Mouse (Mus musculus) liver, adult (tissue): ENCODE results near the gene Cd300lf.

Source experiments
- GATA4 ChIP-seq: IDR thresholded peaks from 2 replicates; pipeline ENCODE4 v1.6.1; 2014; ENCODE audit warnings: mild to moderate bottlenecking, low read length; ENCODE audit not compliant: insufficient replicate concordance

Cd300lf gene

DNA sequence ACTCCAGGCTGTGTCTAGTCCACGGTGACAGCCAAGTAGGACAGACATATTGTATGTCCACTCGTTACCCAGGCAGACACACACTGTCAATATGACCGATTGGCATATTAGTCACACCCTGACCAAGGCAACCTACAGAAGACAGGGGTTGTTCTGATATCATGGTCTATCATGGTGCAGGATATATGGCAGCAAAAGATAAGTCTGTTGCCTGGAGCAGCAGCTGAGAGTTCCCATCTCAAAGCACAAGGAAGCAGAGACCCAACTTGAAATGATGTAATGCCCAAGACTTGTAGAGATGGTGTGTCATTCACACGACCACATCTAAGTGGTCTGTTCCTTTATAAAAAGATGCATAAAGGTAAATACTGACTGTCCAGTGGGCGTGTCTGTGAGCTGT lies 55.1 kb downstream of the Cd300lf start:
- TF ChIP-seq GATA4, result no peak

DNA sequence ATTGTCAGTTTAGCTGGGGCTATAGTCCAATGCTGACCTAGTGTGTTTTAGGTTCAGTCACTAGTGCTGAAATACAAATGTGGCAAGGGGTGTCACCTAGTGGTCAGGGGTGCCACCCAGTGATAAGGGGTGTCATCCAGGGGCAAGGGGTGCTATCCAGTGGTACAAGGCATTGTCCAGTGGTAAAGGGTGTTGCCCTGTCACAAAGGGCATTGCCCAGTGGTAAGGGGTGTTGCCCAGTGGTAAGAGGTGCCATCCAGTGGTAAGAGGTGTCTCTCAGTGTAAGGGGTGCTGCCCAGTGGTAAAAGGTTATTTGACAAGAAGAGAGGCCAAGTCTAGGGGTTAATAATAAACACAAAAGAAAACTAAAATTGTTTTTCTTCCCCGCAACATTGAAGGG lies 56.4 kb downstream of the Cd300lf start:
- no peak for TF ChIP-seq GATA4

- no peak for TF ChIP-seq GATA4
These were observed 57.9 kb downstream of the Cd300lf start for GRCm38 (mm10) chr11:115075859-115076258.

DNA sequence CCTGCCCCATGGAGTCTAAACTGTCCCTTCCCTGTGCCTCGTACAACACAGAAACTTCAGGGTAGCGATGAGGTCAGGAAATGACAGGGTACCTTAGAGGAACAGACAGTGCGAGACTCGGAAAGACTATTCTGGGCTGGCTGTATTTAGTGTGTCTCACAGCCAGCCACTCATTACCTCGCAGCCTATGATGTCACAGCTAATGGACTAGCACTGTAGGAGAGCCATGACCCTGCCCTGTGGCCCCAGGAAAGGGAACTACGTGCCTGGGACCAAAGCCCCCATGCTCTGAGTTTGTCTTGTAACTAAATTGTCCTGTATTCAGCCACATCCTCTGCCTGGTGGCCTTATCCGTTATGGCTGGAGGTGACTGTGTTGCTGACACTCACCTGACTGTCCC lies 58.4 kb downstream of the Cd300lf start:
- no peak for TF ChIP-seq GATA4

DNA sequence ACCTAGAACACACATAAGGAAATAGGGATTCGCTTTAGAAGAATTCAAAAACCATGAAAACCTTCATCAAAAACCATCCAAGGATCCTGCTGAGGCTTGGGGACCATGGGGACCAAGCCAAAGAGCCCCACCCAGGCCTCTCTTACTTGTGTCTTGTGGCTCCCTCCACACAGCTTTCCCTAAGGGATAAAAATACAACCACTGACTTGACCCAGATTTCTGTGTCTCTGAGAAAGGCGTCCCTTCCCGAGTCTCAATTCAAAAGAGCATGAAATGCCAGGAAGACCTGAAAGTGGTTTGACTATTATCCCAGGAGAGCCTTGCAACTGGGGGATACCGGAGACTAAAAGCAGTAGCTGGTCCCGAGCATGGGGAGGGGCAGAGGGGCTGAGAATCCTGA lies 60.8 kb downstream of the Cd300lf start:
- no peak for TF ChIP-seq GATA4

GRCm38 (mm10) chr11:115071631-115072294 lies 62.0 kb downstream of the Cd300lf start:
- TF ChIP-seq GATA4, result no peak

DNA sequence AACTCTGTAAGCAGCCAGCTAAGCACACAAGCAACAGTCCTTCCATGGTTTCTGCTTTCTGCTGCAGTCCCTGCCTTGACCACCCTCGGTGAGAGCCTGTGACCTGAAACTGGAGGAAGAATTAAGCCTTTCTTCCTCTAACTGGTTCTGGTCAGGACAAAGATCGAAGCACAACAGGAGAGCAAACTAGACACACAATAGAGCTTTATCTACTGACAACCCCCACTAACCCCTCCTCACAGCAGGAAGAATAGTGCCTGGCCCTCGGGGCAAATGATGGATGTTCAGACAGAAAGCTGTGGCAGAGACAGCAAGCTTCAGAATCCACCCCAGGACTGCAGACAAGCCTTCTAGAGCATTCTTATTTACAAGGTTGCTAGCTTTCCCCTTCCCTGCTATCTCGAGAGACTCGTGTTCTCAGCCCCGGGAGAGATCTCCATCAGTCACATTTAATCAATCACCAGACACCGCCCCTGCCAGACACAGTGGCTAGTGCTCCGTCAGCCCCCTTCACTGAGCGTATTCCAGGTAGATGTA lies 62.7 kb downstream of the Cd300lf start:
- no peak for TF ChIP-seq GATA4

GRCm38 (mm10) chr11:115066768-115067167 lies 67.0 kb downstream of the Cd300lf start:
- TF ChIP-seq GATA4, result no peak
